Mouse (Mus musculus) cerebral cortex, adult 2 months (tissue): ENCODE data around the gene Sox4.

Experiments
- WGBS: fragments of 180-500 bp; shearing (Covaris S2); methylation state at CpG from one replicate; pipeline ENCODE4 v1.1.7; 2018; 5-methylcytosine and 5-hydroxymethylcytosine counted together

Gene Sox4

DNA sequence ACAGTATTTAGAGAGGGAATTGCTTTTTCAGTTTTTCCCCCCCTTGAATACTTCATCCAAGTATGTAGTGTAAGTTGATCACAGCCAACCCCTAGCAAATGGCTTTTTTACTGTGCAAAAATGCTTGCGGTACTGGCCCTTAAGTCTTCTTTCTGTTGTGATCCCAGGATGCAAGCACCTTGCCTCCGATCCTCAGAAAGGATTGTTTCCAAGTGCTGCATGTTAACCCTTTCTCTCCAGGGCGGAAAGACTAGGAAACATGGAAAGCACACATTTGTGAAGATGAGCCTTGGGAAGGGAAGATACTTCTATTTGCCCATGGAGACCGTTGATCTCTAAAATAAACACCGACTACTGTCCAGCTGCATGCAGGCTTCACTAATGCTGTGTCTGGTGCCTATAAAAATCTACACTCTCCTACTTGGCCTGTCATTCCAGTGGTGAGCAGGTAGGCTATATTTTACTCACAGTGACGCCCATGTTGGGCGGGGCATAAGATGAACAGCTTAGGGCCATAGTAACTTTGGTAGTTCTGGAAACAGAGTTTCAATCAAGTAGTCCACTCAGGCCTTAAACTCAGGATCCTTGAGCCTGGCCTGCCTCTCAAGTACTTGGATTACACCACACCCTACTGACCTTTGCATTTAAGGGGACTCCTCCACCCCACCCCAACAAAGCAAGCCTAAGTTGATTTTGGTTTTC is 5.6 kb downstream of the Sox4 start:
- 50% methylated on average over 7 of the region's 7 CpGs for WGBS

- WGBS, result 75% methylated on average over 8 of the region's 8 CpGs
These were observed 6.9 kb downstream of the Sox4 start for GRCm38 (mm10) chr13:28946565-28947135.

DNA sequence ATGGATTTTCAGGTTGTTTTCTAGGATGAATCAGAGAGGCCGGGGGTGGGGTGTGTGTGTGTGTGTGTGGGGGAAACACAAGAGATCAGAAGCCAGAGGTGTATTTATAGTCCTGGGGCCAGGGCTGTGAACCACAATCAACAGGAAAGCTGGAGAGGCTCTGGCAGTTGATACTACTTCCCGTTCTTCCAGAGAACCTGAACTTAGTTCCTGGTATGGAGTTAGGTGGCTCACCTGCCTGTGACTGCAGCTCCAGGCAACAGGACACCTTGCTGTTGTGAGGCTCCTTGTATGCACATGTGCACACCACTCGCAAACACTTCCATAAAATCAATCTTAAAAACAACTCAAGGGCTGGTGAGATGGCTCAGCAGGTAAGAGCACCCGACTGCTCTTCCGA is 7.8 kb downstream of the Sox4 start:
- WGBS, result 84% methylated on average over 5 of the region's 5 CpGs

DNA sequence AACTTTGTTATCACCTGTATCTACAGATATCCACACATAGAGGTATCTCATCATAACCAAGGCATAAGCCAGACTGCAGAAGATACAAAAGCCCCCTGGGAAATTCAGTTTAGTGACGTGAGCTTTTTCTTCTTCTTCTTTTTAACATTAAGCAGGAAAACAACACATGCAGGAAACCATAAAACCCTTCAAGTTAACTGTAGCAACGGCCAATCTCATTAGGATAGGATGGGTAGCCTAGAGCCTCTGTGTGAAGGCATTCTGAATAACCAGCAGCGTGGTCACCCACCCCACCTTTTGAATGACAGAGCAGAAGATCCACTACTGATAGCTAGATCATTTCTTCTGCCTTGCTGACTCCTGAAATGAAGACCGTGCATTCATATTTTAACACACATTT is 10.6 kb downstream of the Sox4 start:
- 82% methylated on average over 4 of the region's 4 CpGs for WGBS

DNA sequence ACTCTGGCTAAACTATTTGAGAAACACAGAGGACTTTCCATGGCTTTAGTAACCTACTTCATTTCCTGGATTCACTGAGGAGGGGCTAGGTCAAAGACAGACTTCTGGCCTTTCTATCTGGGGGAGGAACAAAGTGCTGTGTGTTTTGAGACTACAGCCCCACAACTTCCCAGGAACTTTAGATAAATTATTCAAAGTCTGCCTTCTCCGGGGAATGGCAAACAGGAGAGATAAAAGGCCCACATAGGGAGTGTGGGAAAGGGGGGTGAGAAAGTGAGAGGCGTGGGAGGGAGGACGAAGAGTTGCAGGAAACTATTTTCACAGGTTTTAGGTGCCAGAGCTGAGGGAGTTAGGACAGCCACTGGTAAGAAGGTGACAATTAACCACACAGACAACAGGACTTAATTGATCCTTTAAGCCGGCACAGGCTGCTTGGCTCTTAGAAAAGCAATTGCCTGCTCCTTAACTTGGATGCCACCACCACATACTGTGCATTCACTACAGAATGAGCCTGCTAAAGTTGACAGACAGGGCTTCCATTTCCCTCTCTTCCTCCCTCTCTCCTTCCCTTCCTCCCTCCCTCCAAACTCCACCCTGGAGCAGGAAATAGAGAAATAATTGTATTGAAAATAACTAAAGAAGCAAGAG is 11.4 kb downstream of the Sox4 start:
- WGBS, result 27% methylated on average over 4 of the region's 4 CpGs

DNA sequence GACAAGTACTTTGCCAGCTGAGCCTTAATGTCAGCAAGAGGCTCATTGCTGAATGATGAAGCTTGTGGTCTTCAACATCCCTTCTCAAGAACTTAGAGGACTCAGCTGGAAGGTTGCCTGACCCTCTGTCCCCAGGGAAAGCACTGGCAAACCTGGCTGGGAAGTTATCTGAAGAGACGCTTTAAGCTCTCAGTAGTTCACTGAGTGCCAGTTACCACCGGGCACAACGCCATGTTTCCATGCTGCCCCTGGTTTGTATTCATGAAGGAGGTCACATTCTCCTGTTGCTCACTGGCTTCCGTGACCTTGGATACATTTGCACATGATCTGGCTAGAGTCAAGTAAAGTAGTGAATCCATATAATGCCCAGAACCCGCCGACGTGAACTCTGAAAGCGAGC is 20.1 kb downstream of the Sox4 start:
- WGBS, result 85% methylated on average over 8 of the region's 8 CpGs

DNA sequence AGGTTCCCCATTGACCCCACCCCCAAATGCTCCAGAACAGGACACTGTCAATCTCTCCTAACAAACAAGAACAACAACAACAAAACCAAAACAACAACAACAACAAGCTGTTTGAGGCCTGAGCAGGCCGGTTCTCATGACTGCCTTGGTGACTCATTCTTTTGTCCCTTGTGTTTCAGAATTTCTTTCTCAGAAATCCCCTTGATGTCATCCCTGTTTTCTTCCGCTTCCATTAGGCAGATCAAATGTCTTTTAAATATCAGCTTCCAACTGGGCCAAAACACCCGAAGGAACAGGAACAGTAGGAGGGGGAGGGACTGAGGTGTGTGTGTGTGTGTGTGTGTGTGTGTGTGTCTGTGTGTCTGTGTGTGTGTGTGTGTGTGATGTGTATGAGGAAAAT is 21.7 kb downstream of the Sox4 start:
- 49% methylated on average over 3 of the region's 3 CpGs for WGBS

DNA sequence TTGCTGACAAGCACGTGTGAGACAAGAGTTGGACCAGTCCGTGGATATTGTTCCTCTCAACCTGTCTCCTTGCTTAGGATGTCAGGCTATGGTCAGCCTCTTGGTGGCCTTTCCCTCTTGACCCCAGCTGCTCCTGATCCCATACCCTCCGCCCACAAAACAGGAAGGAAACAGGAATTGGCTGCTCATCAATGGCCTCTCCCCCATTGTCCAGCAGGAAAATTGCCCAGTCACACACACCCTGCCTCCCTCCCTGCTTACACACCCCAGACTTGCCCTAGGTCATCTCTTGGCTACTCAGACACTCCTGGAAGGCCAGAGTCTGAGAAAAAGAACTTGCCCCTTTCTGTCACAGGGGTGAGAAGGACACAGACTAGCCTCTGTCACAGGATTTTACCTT is 22.2 kb downstream of the Sox4 start:
- WGBS, result 85% methylated on average over 3 of the region's 3 CpGs

- WGBS, result 81% methylated on average over 4 of the region's 4 CpGs
These were observed 23.1 kb downstream of the Sox4 start for GRCm38 (mm10) chr13:28930364-28930763.

GRCm38 (mm10) chr13:28929936-28930335 is 23.6 kb downstream of the Sox4 start:
- WGBS, result 46% methylated on average over 3 of the region's 3 CpGs

DNA sequence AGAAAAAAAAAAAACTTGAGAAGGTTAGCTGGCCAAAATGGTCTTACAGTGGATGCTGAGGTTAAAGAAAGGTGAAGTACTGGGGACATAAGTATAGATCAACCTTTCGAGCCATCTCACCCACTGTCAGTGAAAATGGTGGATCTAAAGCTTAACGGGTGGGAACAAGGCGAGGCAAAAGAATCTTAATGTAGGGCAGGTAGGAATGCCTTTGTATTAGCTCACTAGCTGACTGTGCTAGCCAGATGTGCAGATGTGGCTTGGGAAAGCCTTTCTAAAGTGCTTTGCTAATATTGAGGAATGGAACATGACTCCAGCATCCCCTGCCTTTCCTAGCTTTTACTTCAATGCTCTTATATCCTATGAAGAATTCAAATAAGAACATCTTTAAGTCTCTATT is 30.4 kb downstream of the Sox4 start:
- 95% methylated on average over 3 of the region's 3 CpGs for WGBS

- WGBS, result 85% methylated on average over 10 of the region's 10 CpGs
These were observed 35.9 kb downstream of the Sox4 start for GRCm38 (mm10) chr13:28917379-28918250.

DNA sequence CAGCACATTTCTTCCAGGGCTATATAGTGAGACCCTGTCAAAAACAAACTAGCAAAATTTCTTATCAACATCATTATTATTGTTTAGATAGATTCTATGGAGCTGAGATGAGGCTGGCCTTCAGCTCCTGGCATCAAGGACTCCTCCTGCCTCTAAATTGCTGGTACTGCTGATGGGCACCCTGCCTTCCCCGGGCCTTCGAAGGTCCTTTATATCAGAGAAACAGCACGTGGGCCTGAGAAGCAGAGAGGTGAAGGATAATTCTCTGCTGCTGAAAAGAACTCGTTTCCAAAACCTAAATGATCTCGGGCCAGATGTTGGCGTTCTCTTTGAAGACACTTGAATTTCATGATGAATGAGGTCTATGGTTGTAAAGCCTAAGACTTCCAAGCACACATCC is 39.9 kb downstream of the Sox4 start:
- 88% methylated on average over 6 of the region's 6 CpGs for WGBS

DNA sequence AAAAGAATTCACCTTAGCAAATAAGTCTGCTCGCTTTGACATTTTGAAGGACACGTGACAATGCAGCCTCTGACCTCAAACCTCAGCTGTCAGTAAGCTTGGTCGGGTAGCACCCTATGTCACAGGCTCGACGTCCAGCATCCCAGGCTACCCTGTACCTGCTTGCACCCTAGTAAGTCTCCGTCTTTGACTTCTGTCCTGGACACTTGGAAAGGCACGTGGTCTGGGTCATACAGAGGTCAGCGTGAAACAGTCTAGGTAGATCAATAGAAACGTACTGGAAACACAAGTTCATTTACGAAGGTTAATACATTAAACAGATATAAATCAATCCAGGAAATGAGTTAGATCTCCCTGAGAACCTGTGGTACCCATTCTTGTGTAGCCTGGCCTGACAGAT is 46.5 kb downstream of the Sox4 start:
- 95% methylated on average over 10 of the region's 10 CpGs for WGBS
